Mouse (Mus musculus) myocyte (in vitro differentiated cells): ENCODE measurements around the gene Prkcz.

Experiments used
- CEBPB ChIP-seq: IDR thresholded peaks from 2 replicates; pipeline ENCODE4 v1.6.1; 2011; ENCODE audit warnings: mild to moderate bottlenecking, moderate library complexity; ENCODE audit not compliant: poor library complexity, insufficient read depth, severe bottlenecking
- E2F4 ChIP-seq: IDR thresholded peaks from one replicate; pipeline ENCODE4 v1.6.1; 2011; ENCODE audit warnings: mild to moderate bottlenecking, control low read depth, moderate library complexity; ENCODE audit not compliant: insufficient read depth
- MAX ChIP-seq: IDR thresholded peaks from one replicate; pipeline ENCODE4 v1.6.1; 2011; ENCODE audit warnings: low read depth, mild to moderate bottlenecking, control low read depth
- MYOD1 ChIP-seq, 3 experiments: IDR thresholded peaks; one replicate each; pipeline ENCODE4 v1.6.1; 2011; ENCODE audit warnings: control low read depth in 2 of 3, low read depth in 2 of 3, mild to moderate bottlenecking in 2 of 3, moderate library complexity in 1 of 3; ENCODE audit not compliant: insufficient read length in 2 of 3, control insufficient read depth in 1 of 3
- MYOG ChIP-seq, 3 experiments: IDR thresholded peaks; one replicate each; pipeline ENCODE4 v1.6.1; 2011; ENCODE audit warnings: control low read depth in 2 of 3, low read depth in 2 of 3, mild to moderate bottlenecking in 2 of 3; ENCODE audit not compliant: insufficient read length in 2 of 3, control insufficient read depth in 1 of 3, insufficient read depth in 1 of 3
- POLR2A ChIP-seq: IDR thresholded peaks from one replicate; pipeline ENCODE4 v1.6.1; 2011; ENCODE audit warnings: low read depth, mild to moderate bottlenecking, control low read depth, moderate library complexity; ENCODE audit not compliant: insufficient read length
- SRF ChIP-seq: IDR thresholded peaks from one replicate; pipeline ENCODE4 v1.6.1; 2011; ENCODE audit warnings: low read depth; ENCODE audit not compliant: control insufficient read depth, insufficient read length
- TCF12 ChIP-seq: IDR thresholded peaks from one replicate; pipeline ENCODE4 v1.6.1; 2011; ENCODE audit warnings: mild to moderate bottlenecking, control low read depth; ENCODE audit not compliant: poor library complexity, insufficient read depth, severe bottlenecking
- TCF3 ChIP-seq: IDR thresholded peaks from one replicate; pipeline ENCODE4 v1.6.1; 2011; ENCODE audit warnings: low read depth, control low read depth; ENCODE audit not compliant: insufficient read length
- USF1 ChIP-seq: IDR thresholded peaks from one replicate; pipeline ENCODE4 v1.6.1; 2011; ENCODE audit warnings: low read depth, mild to moderate bottlenecking, control low read depth, moderate library complexity

- TF ChIP-seq CEBPB (no peak), POLR2A (no peak), SRF (no peak), TCF3 (no peak), MAX (no peak), MYOG (IDR thresholded peaks at IDR 0.05; ENCODE audit: control insufficient read depth in 1 of 3, insufficient read depth in 1 of 3, insufficient read length in 2 of 3, low read depth in 2 of 3) (no peak), E2F4 (no peak), MYOD1 (IDR thresholded peaks at IDR 0.05; ENCODE audit: control insufficient read depth in 1 of 3, insufficient read length in 2 of 3, low read depth in 2 of 3) (no peak), USF1 (peak; percentile 28), TCF12 (no peak)
Measured at GRCm38 (mm10) chr4:155219271-155220212, 141.6 kb downstream of the Prkcz start.
